Mouse (Mus musculus): ENCODE measurements at regions not wholly inside any gene's neighbourhood (a gene's known extent, or its start where the extent isn't known, plus 50 kb on each side); places are given as distances from the start of the nearest gene placed in this dataset.

DNA sequence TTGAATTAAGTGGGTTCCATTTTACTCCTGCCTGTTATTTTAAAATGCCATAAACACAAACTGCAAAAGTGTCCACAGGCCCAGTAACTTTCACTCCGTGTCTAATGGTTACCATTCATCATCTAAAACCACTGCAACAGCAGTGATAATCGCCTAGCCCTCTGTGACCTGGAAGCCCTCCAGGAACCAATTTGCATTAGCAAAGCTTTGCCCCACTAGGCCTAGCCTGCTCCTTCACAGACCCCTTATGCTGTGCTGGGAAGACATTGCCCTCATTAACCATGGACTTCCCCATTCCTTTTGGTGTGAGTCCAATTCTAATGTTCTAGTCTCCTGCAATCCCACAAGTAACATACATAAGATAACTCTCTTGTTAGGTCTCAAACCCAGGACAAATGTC is 277.3 kb upstream of the Prkd1 start:
- no peak for DNase-seq

DNA sequence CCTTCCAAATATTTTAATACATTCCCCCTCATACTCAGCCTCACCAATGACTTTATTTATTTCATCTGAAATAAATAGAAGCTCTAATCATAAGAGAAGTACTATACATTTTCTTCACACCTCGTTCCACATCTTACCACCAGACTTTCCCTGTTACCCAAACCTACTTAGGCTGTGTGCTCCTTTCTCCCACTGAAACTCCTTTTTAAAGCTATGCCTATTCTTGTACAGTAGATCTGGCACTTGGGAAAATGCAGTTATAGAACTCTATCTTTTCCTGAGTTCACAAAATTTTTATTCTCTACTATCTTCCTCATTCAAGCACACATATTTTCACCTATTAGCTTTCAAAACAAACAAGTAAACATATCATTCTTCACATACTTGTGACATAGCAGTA is 272.8 kb upstream of the Prkd1 start:
- DNase-seq, result no peak

DNA sequence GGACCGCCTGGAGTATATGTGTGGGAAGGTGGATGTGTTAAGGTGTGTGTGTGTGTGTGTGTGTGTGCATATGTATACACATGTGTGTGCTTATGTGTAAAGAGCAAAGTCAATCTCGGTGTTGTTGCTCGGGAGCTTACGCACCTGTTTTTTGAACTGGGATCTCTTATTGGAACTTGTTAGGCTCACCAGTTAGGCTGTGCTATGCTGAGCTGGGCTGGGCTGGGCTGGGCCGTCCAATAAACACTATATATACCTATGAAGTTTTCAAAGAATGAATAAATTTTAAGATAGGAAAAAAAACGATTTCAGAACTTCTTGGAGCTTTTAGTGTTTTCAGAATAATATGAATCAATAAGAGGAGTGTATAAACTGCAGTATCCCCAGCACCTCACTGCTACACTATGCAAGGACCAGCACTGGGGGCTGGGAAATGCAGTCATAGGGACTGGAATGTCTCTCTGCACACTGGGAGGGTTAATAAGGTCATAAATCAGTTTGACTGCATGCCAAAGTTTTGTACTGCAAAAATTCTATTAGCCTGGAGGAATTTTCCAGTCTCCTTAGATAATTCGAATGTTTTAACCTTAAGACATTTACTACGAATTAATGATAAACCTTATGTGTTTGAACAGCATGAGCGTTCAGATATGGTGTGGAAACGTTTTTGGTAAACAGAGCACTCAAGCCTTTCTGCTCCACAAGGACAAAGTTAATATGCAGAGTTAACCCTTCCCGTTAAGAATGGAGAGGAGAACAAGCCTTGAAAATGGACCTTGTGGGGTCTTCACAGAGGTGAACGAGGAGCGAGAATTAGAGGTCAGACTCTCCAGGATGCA is 250.9 kb upstream of the Prkd1 start:
- no peak for DNase-seq

DNA sequence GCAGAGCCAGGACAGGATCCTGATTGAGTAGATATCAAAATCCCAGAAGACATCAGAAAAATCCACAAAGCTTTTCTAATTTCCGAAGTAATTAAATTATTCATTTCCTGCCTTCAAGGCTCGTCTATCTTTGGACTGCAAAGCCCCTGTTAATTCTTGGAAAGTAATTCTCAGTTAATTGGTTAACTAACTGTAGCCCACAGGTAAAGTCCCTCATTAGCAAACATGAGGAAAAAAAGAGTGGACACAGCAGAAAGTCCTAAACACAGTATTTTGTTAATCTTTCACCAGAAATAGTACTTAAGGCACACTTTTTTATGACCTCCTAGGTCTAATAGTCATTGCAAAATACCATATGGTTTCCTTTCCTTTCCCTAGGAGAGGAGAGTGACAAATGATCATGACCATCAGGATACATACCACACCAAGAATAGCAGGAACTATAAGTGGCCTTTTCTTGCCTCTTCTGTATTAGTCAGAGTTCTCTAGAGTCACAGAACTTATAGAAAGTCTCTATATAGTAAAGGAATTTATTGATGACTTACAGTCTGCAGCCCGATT is 248.8 kb upstream of the Prkd1 start:
- DNase-seq, result no peak

DNA sequence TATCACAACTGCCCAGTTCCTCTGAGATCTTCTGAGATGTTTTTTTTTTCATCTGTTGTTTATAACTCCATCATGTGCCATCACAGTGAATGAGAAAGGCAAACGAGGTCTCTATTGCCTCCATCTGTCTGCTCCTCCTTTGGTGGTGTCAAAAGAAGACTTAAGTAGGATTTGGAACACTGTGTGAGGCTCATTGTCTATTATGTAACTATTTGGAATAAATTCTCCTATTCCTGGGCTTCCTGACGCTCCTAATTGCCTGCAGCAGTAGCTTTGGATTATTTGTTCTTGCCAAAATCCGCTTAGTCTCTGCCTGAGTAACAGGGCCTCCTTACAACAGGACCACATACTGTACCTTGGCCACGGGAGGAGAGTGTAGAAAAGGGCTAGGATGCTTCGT is 244.7 kb upstream of the Prkd1 start:
- no peak for DNase-seq

DNA sequence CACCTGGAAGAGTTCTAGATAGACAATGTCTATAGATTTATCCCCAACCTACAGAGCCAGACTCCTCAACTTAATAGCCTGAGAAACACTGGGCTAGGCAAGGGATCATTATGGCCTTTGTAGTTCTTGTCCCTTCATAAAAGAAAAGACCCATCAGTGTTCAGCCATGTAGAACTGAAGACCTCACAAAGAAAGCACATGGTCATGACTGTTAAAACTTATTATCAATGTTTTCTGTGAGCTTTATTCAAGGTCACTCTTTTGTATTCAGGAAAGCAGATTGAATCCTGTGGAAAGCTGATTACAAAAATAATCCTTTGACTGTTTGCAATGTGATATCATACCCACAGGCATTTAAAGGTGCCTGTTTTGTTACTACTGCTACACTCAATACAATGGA is 226.9 kb upstream of the Prkd1 start:
- no peak for DNase-seq

DNA sequence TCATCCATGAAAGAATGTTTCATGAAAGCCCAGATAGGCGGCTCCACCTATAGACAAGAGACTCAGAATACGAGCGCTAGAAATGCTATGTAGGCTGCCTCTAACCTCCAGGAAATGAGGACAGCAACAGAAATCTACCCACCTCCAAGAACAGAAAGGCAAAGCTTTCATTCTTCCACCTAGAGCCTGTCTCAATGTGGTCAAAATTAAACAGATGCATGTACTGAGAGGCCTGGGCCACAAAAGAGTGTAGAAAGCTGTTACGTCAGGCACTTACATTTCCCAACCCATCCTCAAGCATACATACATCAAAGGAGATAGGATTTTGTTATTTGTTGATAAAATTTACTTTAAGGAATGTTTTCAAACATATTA is 225.1 kb upstream of the Prkd1 start:
- DNase-seq, result no peak

DNA sequence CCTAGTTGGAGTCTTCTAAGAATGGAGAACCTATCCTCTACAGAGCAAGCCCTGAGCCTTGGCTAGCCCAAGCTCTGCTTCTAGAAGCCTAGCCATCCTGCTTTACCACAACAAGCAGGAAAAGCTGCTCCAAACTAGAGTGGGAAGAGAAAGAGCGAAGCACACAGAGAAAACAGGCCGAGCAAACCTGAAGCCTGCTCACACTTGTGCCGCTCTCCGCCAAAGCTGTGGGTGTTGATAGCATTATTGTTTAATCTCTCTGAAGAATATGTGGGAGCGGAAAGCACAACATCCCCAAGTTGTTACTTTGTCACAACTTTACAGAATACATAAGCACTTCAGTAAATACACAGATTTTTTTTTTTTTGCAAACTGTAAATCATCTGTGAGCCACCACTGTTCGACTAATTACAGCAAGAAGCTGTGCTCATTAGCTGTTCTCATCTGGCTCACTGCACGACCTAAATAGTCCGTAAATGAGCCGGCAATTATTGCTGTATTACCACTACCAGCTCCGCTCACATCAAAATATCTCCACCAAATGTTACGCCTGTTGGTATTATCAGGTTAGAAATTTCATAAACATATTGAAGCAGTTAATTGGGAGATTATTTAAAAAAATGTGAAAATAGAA is 224.6 kb upstream of the Prkd1 start:
- DNase-seq, result no peak

DNA sequence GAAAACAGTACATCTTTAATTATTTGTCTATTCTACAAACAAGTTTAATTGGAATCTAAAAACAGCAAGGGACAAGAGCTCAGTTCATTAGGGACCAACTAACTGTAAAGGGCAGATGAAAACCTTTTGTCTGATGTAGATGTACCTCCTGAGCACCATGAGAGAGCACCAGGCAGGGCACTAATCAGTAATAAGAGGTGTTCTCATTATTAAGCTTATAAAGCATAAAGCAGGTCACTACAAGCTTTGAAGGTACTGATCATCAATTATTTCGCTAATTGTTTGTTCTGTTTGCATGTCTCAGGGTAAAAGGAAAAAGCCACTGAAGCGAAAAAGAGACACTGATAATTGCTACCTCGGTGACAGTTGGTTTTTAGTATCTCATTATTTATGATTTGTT is 202.7 kb upstream of the Prkd1 start:
- DNase-seq, result no peak

DNA sequence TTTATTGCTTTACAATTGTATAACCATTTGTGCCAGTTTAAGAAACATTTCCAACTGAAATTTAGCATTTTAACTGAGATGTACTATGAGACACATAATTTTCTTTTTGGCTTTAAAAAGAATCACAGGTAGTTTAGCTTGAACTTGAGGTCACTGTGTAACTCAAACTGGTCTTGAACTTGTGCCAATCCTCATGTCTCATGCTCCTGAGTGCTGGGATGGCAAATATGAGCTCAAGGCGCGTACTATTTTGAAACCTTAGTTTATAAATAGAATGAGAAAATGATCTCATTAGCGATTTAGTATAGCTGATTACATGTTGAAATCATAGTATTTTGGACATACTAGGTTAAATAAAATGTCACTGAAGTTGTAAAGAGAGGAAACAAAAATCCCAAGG is 199.1 kb upstream of the Prkd1 start:
- no peak for DNase-seq

DNA sequence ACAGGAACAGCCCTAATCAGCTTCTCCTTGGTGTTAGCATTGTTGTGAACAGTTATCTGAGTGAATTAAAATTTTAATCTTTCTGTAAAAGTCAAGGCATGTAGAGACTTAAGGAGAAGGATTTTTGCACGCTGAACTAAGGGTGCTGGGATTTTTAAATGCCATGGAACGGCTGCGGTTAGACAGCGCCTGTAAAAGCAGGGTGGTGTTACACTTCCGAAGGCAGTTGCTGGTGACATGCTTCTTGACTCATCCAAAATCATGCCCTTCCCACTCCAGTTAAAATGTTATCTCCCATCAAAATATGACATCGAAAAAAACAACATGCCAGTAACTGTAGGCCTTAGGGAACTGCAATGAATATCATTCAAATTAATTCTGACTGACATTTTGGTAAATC is 193.8 kb upstream of the Prkd1 start:
- DNase-seq, result no peak

DNA sequence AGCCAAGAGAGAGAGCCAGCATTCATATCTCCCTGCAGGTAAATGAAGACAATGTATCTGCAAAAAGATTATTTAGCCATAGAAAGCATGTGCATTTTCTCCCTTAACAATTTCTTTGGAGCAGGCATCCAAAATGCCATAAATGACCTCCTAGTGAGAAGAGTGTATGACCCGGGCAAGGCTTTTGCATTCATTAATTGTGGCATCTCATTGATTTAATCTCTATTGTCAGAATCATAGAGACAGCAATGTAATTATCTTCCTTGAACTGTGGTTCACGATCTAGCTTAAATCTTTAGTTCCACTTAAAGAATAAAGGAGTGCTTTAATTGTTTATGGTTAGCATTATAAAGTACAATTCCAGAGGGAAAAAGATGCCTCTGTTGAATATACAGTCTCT is 190.5 kb upstream of the Prkd1 start:
- DNase-seq, result no peak

DNA sequence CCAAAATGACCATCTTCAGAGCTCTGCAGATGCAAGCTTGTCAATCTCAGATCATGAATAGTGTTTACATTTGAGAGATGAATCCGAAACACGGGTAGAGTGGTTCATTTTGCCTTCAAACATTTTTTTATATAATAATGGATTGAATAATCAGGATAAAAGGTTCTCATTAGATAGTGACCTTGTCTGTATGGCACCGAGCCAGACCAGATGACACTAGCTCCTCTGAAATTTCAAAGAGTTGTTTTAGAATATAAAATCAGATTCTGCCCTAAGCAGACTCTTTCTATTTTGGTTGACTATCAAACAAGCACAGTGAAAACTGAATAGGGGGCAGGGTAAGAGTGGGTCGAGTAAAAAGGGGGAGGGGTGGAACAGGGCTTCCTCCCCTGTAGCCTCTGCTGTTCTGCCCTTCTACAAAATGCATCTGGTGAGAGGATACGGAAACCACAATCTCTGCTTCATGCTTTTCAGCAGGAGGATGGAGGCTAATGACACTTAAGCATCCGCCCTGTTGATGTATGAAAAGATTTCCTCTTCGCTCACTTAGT is 159.9 kb upstream of the Prkd1 start:
- DNase-seq, result no peak

DNA sequence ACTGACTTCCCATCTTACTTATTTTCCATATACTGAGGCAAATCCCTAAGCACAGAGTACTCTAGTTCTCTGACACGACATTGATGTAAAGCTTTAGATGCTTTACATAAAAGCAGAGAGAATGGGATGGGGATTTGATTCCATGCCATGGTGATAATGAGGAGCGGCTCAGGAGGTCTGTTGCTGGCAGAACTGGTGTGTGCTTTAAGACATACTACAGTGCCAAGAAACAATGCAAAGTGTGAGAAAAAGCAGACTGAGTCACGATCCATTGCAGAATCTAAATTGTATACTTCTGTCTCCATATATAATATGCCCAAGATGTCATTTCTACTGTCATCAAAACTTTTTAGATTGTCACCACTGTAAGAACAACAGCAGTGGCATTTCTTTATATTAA is 155.5 kb upstream of the Prkd1 start:
- DNase-seq, result no peak

DNA sequence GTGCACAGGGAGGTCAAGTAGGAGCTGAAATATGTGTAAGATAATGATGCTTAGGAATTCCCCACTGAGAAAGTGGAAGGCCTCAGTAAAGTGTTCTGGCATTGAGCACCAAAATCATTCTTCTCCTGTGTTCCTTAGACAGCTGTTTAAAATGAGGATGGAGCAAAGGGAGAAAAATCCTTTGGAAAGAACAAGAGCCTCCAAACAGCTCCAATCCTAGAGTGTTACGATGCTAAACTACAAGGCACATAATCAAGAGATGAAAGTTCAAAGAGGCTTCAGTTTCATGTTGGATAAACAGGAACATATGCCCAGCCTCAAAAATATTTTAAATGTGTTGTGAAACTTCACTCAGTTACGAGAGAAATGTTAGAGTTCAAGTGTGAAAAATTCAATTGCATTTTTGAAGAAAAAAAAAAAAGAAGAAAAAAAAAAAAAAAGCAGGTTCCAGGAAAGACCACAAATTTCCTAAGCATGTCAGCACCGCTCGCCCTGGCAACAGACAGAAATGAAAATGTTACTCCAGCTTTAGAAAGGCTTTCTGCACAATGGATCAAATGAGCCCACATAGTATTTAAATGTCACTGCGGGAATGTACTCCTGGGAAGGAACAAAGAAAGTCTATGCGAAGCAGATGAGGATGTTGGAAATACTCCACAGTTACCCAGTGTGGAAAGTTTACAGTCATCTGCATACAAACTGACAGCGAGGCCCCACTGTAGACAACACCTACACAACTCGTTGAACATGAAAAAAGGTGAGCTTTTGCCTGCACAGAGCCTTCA is 116.5 kb upstream of the Prkd1 start:
- DNase-seq, result no peak

DNA sequence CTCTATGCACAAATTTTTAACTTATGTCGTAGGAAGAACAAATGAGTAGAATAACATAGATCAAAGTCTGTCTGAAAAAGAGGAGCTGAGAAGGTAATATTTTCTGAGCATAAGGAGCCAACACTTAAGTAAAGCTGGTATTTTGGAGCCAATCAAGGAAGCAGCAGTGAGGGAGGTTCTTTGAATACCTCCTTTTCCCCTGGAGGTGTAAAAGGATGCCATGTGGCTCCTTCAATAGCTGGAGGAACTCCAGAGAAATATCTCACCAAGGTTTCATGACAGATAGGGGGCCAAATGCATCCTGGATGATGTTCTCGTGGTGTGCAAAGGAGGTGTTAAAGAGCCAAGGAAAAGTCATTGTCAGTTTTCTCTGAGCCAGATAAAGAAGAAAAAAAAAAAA is 115.6 kb upstream of the Prkd1 start:
- no peak for DNase-seq

DNA sequence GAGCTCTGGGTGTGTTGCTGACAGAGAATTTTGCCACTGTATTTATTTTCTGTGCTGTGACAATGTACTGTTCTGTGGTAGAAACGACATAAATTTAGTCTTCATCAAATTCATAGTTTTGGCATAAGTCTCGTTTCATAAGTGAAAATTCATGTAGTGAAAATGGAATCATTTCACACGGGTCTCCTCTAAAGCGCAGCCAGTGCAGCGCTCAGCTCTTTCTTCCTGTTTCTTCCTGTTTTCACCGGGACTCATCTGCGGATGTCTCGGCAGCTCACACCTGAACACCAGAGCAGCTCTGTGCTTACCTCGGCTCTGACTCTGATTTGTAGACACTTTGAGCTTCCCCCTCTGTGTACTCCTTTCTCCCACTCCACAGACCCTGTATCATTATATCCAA is 85.2 kb upstream of the Prkd1 start:
- no peak for DNase-seq

DNA sequence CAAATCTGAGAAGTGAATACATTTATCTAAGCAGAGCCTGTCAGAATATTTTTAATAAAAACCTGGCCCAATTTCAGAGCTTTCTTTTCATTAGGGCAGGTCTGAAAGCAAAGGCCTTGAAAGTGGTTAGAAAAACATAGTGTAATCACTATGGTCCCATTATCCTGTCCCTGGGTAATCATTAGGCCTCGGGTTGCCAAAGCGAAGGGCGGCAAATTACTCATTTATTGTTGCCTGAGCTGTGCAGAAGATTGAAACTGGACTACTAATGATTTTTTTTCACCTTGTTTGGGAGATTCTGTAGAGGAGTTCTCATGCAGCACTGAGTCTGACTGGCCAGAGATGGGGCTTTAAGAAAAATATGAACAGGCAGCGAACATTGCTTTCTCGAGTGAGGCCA is 63.7 kb upstream of the Prkd1 start:
- no peak for DNase-seq

DNA sequence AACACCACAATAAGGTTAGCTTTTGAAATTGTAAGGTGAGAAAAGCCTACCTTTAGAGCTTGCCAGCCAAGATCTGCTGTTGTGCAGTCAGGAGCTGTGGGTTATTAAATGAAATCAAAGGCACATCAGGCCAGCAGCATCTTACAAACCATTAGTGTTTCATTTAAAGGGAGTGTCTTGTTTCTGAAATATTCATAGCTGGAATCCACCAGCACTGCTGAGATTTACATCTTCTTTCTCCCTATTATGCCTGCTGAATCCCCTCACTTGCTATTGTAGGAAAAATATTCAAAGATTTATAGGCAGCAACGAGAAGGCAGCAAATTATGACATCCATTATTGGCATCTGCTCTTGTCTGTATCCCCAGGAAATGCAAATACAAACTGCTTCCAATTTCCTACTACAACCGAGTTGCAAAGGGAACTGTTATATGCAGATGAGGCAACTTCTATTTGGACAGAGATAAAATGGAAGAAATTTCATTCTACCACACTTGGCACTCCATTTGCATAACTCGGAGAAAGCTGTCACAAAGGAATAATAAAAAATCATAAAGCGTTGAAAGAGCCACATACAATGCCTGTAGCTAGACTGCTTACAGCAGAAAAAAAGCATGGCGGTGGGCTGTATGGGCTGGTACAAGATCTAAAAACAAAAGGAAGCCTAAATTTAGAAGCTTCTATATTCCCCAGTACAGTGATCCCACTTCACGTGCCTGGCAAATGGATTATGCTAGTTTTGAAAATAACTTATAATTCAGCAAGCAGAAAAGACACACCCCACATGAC is 60.3 kb upstream of the Prkd1 start:
- DNase-seq, result no peak

DNA sequence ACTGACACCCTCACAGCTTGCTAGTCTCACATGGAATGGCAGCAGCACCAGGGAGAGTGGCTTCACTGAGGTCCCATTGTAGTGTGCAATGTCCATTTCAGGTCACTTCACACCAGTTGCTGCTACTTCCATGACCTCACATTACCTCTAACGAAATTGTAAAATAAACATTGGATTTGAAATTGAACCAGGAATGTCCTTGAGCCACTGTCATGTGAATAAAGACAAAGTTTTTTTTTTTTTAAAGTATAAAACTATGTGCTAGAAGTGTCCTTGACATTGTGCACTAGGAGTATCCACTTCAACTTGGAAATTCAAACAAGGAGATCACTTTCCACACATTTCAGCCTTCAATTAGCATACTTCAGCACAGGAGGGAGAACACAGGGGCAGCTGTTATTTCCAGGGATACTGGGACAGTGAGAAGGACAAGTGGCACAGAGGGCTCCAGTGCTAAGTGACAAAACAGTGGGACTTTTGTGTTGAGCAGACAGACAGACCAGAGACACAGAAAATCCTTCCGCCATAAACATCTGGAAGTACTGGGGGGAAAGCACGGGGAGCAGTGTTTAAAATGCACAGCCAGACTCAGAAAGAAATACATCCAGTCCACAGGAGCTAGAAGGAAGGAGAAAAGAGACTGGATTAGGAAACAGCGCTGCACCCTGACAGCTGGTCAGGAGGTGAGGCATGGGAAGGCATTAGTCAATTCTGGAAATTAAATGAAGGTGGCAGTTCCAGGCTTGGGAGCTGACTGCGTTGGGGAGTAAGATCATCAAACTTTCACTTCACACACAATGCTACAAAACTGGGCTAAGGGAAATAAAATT is 49.9 kb upstream of the Prkd1 start:
- DNase-seq, result no peak

All from cerebellum, adult 11 months (tissue).